Mouse (Mus musculus) heart, postnatal 0 days (tissue): ENCODE results near the gene Gna13. TPM values are rescaled to one million over a fixed set of nuclear protein-coding genes. Genes with fewer than 3 reads are reported as not detected.

Experiments
- ATAC-seq: fragments of 200-750 bp; cut with Nextera tagmentation; 2 replicates; pipeline ENCODE4 v1.8.0; 2017; ENCODE audit warnings: low read depth, moderate number of reproducible peaks, moderate library complexity; ENCODE audit not compliant: insufficient read depth
- DNase-seq: peaks from one replicate; pipeline ENCODE4 v3.0.0-alpha.2; 2016; ENCODE audit warnings: low spot score
- H3K27ac ChIP-seq: fragments of 300-500 bp; sonication (generic); 2 replicates; pipeline ENCODE4 v1.5.1; 2014; ENCODE audit warnings: low read depth, mild to moderate bottlenecking
- H3K27me3 ChIP-seq: fragments of 300-500 bp; sonication (generic); 2 replicates; pipeline ENCODE4 v1.6.1; 2014; ENCODE audit warnings: low read length, mixed read lengths; ENCODE audit not compliant: control insufficient read depth, insufficient read depth
- H3K36me3 ChIP-seq: fragments of 300-500 bp; sonication (generic); replicated peaks from 2 replicates; pipeline ENCODE4 v1.6.1; 2014; ENCODE audit warnings: low read length, mixed read lengths; ENCODE audit not compliant: control insufficient read depth, insufficient read depth
- H3K4me1 ChIP-seq: fragments of 300-500 bp; sonication (generic); 2 replicates; pipeline ENCODE4 v1.6.1; 2014; ENCODE audit warnings: antibody characterized with exemption; ENCODE audit not compliant: control insufficient read depth, insufficient read depth
- H3K4me2 ChIP-seq: fragments of 300-500 bp; sonication (generic); 2 replicates; pipeline ENCODE4 v1.6.1; 2014; ENCODE audit warnings: low read depth, mild to moderate bottlenecking, low read length, moderate library complexity
- H3K4me3 ChIP-seq: fragments of 300-500 bp; sonication (generic); 2 replicates; pipeline ENCODE4 v1.5.1; 2014; ENCODE audit warnings: low read depth, low read length
- H3K9ac ChIP-seq: fragments of 300-500 bp; sonication (generic); replicated peaks from 2 replicates; pipeline ENCODE4 v1.6.1; 2014; ENCODE audit warnings: low read depth, low read length, mixed read lengths
- H3K9me3 ChIP-seq: fragments of 300-500 bp; sonication (generic); replicated peaks from 2 replicates; pipeline ENCODE4 v1.6.1; 2016; ENCODE audit warnings: low read length; ENCODE audit not compliant: control insufficient read depth
- CTCF ChIP-seq: IDR thresholded peaks from 2 replicates; pipeline ENCODE4 v1.5.1; 2016; ENCODE audit warnings: antibody characterized with exemption, control low read depth, low read depth
- EP300 ChIP-seq: IDR thresholded peaks from 2 replicates; pipeline ENCODE4 v1.6.1; 2016; ENCODE audit warnings: antibody characterized with exemption, low read depth
- WGBS: fragments of 180-500 bp; shearing (Covaris S2); extraction: QIAGEN DNeasy Blood & Tissue Kit; methylation state at CpG from one replicate; pipeline ENCODE4 v1.1.7; 2014; 5-methylcytosine and 5-hydroxymethylcytosine counted together
- polyA plus RNA-seq: library from polyadenylated mRNA; unstranded; fragments of >200 nt; fragmentation: Nextera tagmentation; extraction: Ambion mirVana; gene quantifications from 2 replicates; pipeline ENCODE4 v1.2.1, GENCODE M21; 2015
- total RNA-seq: library from RNA; depleted of rRNA; stranded (reverse); fragments of >200 nt; gene quantifications from 2 replicates; pipeline ENCODE4 v1.2.3, GENCODE M21; 2014; ENCODE audit warnings: low replicate concordance

The Gna13 gene
- total and polyA plus RNA-seq, 2 experiments from 2014 or later = 28.0 to 42.7 TPM

- Histone ChIP-seq H3K4me3 (no peak overlapping the region), H3K36me3 (no peaks in the 10 kb centered on the region), H3K9me3 (no peaks in the 10 kb centered on the region), H3K4me2 (no peak overlapping the region), H3K4me1 (no peaks in the 10 kb centered on the region), H3K27me3 (no peaks in the 10 kb centered on the region), H3K9ac (no peak overlapping the region), H3K27ac (no peak overlapping the region)
- no peak for DNase-seq
- no peak for TF ChIP-seq EP300
- TF ChIP-seq CTCF = no peak
- ATAC-seq = no peak
- WGBS = 60% methylated on average over 13 of the region's 13 CpGs
These were observed 36.4 kb upstream of the Gna13 start for GRCm38 (mm10) chr11:109326270-109326669.

- WGBS = 44% methylated on average over 3 of the region's 3 CpGs
- Histone ChIP-seq H3K36me3 (no peaks in the 10 kb centered on the region), H3K9me3 (no peaks in the 10 kb centered on the region), H3K9ac (no peak overlapping the region), H3K4me1 (no peaks in the 10 kb centered on the region), H3K4me3 (no peak overlapping the region), H3K27ac (no peak overlapping the region), H3K4me2 (no peak overlapping the region), H3K27me3 (no peaks in the 10 kb centered on the region)
- no peak for ATAC-seq
- no peak for DNase-seq
- TF ChIP-seq EP300 (no peak), CTCF (no peak)
These were observed 35.2 kb upstream of the Gna13 start for GRCm38 (mm10) chr11:109327381-109327780.

- H3K4me3 ChIP-seq = no peak overlapping the region
- TF ChIP-seq CTCF = no peak
- TF ChIP-seq EP300 = no peak
- no peaks in the 10 kb centered on the region for H3K36me3 ChIP-seq
- DNase-seq (no peak), ATAC-seq (no peak)
- no peak overlapping the region for H3K4me2 ChIP-seq
- H3K27ac ChIP-seq = no peak overlapping the region
- 77% methylated on average over 10 of the region's 10 CpGs for WGBS
- H3K27me3 ChIP-seq = no peaks in the 10 kb centered on the region
- H3K4me1 ChIP-seq = no peaks in the 10 kb centered on the region
- no peaks in the 10 kb centered on the region for H3K9me3 ChIP-seq
- H3K9ac ChIP-seq = no peak overlapping the region
These were observed 34.7 kb upstream of the Gna13 start for GRCm38 (mm10) chr11:109327952-109328351.

GRCm38 (mm10) chr11:109329331-109329730, 33.3 kb upstream of the Gna13 start:
- no peak for ATAC-seq

GRCm38 (mm10) chr11:109330706-109331393, 31.8 kb upstream of the Gna13 start:
- ATAC-seq (peak; percentile 16; the same call in 1 of the 2 replicates), DNase-seq (no peak)
- H3K27ac ChIP-seq = no peak overlapping the region
- 34% methylated on average over 17 of the region's 17 CpGs for WGBS
- H3K9ac ChIP-seq = no peak overlapping the region
- H3K9me3 ChIP-seq = no peaks in the 10 kb centered on the region
- TF ChIP-seq EP300 = no peak
- no peak for TF ChIP-seq CTCF
- no peaks in the 10 kb centered on the region for H3K36me3 ChIP-seq
- H3K4me3 ChIP-seq = no peak overlapping the region; the same call in 1 of the 2 replicates
- no peaks in the 10 kb centered on the region for H3K27me3 ChIP-seq
- H3K4me2 ChIP-seq = peak overlapping the region; percentile 68
- no peaks in the 10 kb centered on the region for H3K4me1 ChIP-seq

More at GRCm38 (mm10) chr11:109329331-109329730, 33.3 kb upstream of the Gna13 start:
- Histone ChIP-seq H3K4me3 (no peak overlapping the region), H3K4me2 (no peak overlapping the region), H3K4me1 (no peaks in the 10 kb centered on the region), H3K36me3 (no peaks in the 10 kb centered on the region), H3K27ac (no peak overlapping the region), H3K9me3 (no peaks in the 10 kb centered on the region), H3K27me3 (no peaks in the 10 kb centered on the region), H3K9ac (no peak overlapping the region)
- no peak for DNase-seq
- 38% methylated on average over 4 of the region's 4 CpGs for WGBS
- TF ChIP-seq CTCF (no peak), EP300 (no peak)

GRCm38 (mm10) chr11:109331424-109331824, 31.2 kb upstream of the Gna13 start:
- H3K36me3 ChIP-seq = no peaks in the 10 kb centered on the region
- H3K9me3 ChIP-seq = no peaks in the 10 kb centered on the region
- H3K4me2 ChIP-seq = peak overlapping the region; percentile 68
- no peaks in the 10 kb centered on the region for H3K4me1 ChIP-seq
- DNase-seq (peak; percentile 94), ATAC-seq (peak; percentile 90)
- no peak overlapping the region for H3K27ac ChIP-seq
- peak overlapping the region; percentile 46 for H3K4me3 ChIP-seq
- TF ChIP-seq CTCF (peak; percentile 96), EP300 (no peak)
- WGBS = 4% methylated on average over 6 of the region's 6 CpGs
- H3K9ac ChIP-seq = peak overlapping the region; percentile 24; the same call in 1 of the 2 replicates
- H3K27me3 ChIP-seq = no peaks in the 10 kb centered on the region
